Mouse (Mus musculus): ENCODE results near the gene Gcsh. TPM values are rescaled to one million over a fixed set of nuclear protein-coding genes. Genes with fewer than 3 reads are reported as not detected.

Gcsh gene
- polyA plus RNA-seq, 1 experiment from 2014 or later: 109 TPM

GRCm38 (mm10) chr8:116954415-116954814, 38.9 kb downstream of the Gcsh start:
- H3K36me3 ChIP-seq: peaks cover 60% of the 10 kb centered on the region
- H3K9me3 ChIP-seq: no peaks in the 10 kb centered on the region
- no peak overlapping the region for H3K27ac ChIP-seq
- no peak overlapping the region for H3K4me3 ChIP-seq
- ATAC-seq (ENCODE audit: low FRiP score, low read depth): no peak
- WGBS: 94% methylated on average over 9 of the region's 9 CpGs
- H3K9ac ChIP-seq: no peak overlapping the region
- H3K4me2 ChIP-seq (replicated peaks): no peak overlapping the region
- no peaks in the 10 kb centered on the region for H3K27me3 ChIP-seq (replicated peaks)
- no peaks in the 10 kb centered on the region for H3K4me1 ChIP-seq

- no peaks in the 10 kb centered on the region for H3K27me3 ChIP-seq (replicated peaks)
- H3K4me3 ChIP-seq: no peak overlapping the region
- H3K4me1 ChIP-seq: no peaks in the 10 kb centered on the region
- H3K36me3 ChIP-seq: peaks cover 45% of the 10 kb centered on the region
- 91% methylated on average over 8 of the region's 8 CpGs for WGBS
- H3K27ac ChIP-seq: no peak overlapping the region
- no peak overlapping the region for H3K4me2 ChIP-seq (replicated peaks)
- H3K9me3 ChIP-seq: no peaks in the 10 kb centered on the region
- no peak overlapping the region for H3K9ac ChIP-seq
- ATAC-seq (ENCODE audit: low FRiP score, low read depth): no peak
Measured at GRCm38 (mm10) chr8:116952428-116952827, 40.9 kb downstream of the Gcsh start.

GRCm38 (mm10) chr8:116951778-116952177, 41.6 kb downstream of the Gcsh start:
- Histone ChIP-seq H3K9me3 (no peaks in the 10 kb centered on the region), H3K36me3 (peaks cover 38% of the 10 kb centered on the region), H3K27ac (no peak overlapping the region), H3K4me3 (no peak overlapping the region), H3K4me2 (replicated peaks) (no peak overlapping the region), H3K27me3 (replicated peaks) (no peaks in the 10 kb centered on the region), H3K4me1 (no peaks in the 10 kb centered on the region), H3K9ac (no peak overlapping the region)
- 95% methylated on average over 2 of the region's 2 CpGs for WGBS
- no peak for ATAC-seq (ENCODE audit: low FRiP score, low read depth)

- Histone ChIP-seq H3K9ac (no peak overlapping the region), H3K4me3 (no peak overlapping the region), H3K9me3 (no peaks in the 10 kb centered on the region), H3K27ac (no peak overlapping the region), H3K4me1 (no peaks in the 10 kb centered on the region), H3K4me2 (replicated peaks) (no peak overlapping the region), H3K27me3 (replicated peaks) (no peaks in the 10 kb centered on the region), H3K36me3 (peaks cover 34% of the 10 kb centered on the region)
- no peak for ATAC-seq (ENCODE audit: low FRiP score, low read depth)
- 80% methylated on average over 5 of the region's 5 CpGs for WGBS
Measured at GRCm38 (mm10) chr8:116951369-116951768, 42.0 kb downstream of the Gcsh start.

- Histone ChIP-seq H3K27ac (no peak overlapping the region), H3K4me3 (no peak overlapping the region), H3K9me3 (no peaks in the 10 kb centered on the region), H3K4me1 (peaks cover 20% of the 10 kb centered on the region), H3K4me2 (replicated peaks) (no peak overlapping the region), H3K36me3 (no peaks in the 10 kb centered on the region), H3K27me3 (replicated peaks) (no peaks in the 10 kb centered on the region), H3K9ac (no peak overlapping the region)
- 91% methylated on average over 7 of the region's 7 CpGs for WGBS
- no peak for ATAC-seq (ENCODE audit: low FRiP score, low read depth)
Measured at GRCm38 (mm10) chr8:116947589-116947988, 45.7 kb downstream of the Gcsh start.

GRCm38 (mm10) chr8:116946851-116947250, 46.5 kb downstream of the Gcsh start:
- Histone ChIP-seq H3K27ac (no peak overlapping the region), H3K27me3 (replicated peaks) (no peaks in the 10 kb centered on the region), H3K4me2 (replicated peaks) (no peak overlapping the region), H3K36me3 (no peaks in the 10 kb centered on the region), H3K4me1 (peaks cover 20% of the 10 kb centered on the region), H3K4me3 (no peak overlapping the region), H3K9me3 (no peaks in the 10 kb centered on the region), H3K9ac (no peak overlapping the region)
- 85% methylated on average over 6 of the region's 6 CpGs for WGBS
- ATAC-seq (ENCODE audit: low FRiP score, low read depth): no peak

GRCm38 (mm10) chr8:116946268-116946838, 47.0 kb downstream of the Gcsh start:
- WGBS: 86% methylated on average over 21 of the region's 21 CpGs
- Histone ChIP-seq H3K9me3 (no peaks in the 10 kb centered on the region), H3K4me2 (replicated peaks) (no peak overlapping the region), H3K4me3 (no peak overlapping the region), H3K27ac (no peak overlapping the region), H3K36me3 (no peaks in the 10 kb centered on the region), H3K27me3 (replicated peaks) (no peaks in the 10 kb centered on the region), H3K4me1 (peaks cover 20% of the 10 kb centered on the region), H3K9ac (no peak overlapping the region)
- no peak for ATAC-seq (ENCODE audit: low FRiP score, low read depth)

- Histone ChIP-seq H3K4me3 (no peak overlapping the region), H3K4me1 (peaks cover 20% of the 10 kb centered on the region), H3K27me3 (replicated peaks) (no peaks in the 10 kb centered on the region), H3K4me2 (replicated peaks) (0 out of 2 replicates have a peak overlapping the region, but pooled peaks have one; percentile 98), H3K36me3 (no peaks in the 10 kb centered on the region), H3K27ac (no peak overlapping the region), H3K9me3 (no peaks in the 10 kb centered on the region), H3K9ac (no peak overlapping the region)
- WGBS: 88% methylated on average over 9 of the region's 9 CpGs
- ATAC-seq (ENCODE audit: low FRiP score, low read depth): no peak
Measured at GRCm38 (mm10) chr8:116945169-116945910, 48.0 kb downstream of the Gcsh start.

- Histone ChIP-seq H3K9me3 (no peaks in the 10 kb centered on the region), H3K27me3 (replicated peaks) (no peaks in the 10 kb centered on the region), H3K4me1 (peaks cover 20% of the 10 kb centered on the region), H3K9ac (peak overlapping the region; percentile 90), H3K36me3 (no peaks in the 10 kb centered on the region), H3K27ac (0 out of 2 replicates have a peak overlapping the region, but pooled peaks have one; percentile 7), H3K4me3 (peak overlapping the region; percentile 96), H3K4me2 (replicated peaks) (peak overlapping the region; percentile 98)
- 19% methylated on average over 4 of the region's 4 CpGs for WGBS
- ATAC-seq (ENCODE audit: low FRiP score, low read depth): no peak
Measured at GRCm38 (mm10) chr8:116944385-116944696, 49.0 kb downstream of the Gcsh start.

GRCm38 (mm10) chr8:116943555-116944384, 49.6 kb downstream of the Gcsh start:
- Histone ChIP-seq H3K9me3 (no peaks in the 10 kb centered on the region), H3K9ac (peak overlapping the region; percentile 90), H3K27ac (0 out of 2 replicates have a peak overlapping the region, but pooled peaks have one; percentile 7), H3K4me1 (peaks cover 20% of the 10 kb centered on the region), H3K27me3 (replicated peaks) (no peaks in the 10 kb centered on the region), H3K4me3 (peak overlapping the region; percentile 96), H3K36me3 (no peaks in the 10 kb centered on the region), H3K4me2 (replicated peaks) (peak overlapping the region; percentile 98)
- under 1% methylated on average over 62 of the region's 62 CpGs for WGBS
- peak; percentile 80 for ATAC-seq (ENCODE audit: low FRiP score, low read depth)

GRCm38 (mm10) chr8:116943161-116943554, 50.2 kb downstream of the Gcsh start, which contains the start of gene Atmin:
TSS of gene Atmin (plus strand) at chr8:116943393.
- H3K27me3 ChIP-seq (replicated peaks): no peaks in the 10 kb centered on the region
- under 1% methylated on average over 46 of the region's 46 CpGs for WGBS
- H3K9ac ChIP-seq: peak within 1 kb of the TSS; percentile 90
- H3K36me3 ChIP-seq: no peaks in the 10 kb centered on the region
- ATAC-seq (ENCODE audit: low FRiP score, low read depth): peak; percentile 89
- peak within 1 kb of the TSS; percentile 98 for H3K4me2 ChIP-seq (replicated peaks)
- no peaks in the 10 kb centered on the region for H3K9me3 ChIP-seq
- H3K27ac ChIP-seq: 0 out of 2 replicates have a peak within 1 kb of the TSS, but pooled peaks have one; percentile 7
- peaks cover 20% of the 10 kb centered on the region for H3K4me1 ChIP-seq
- peak within 1 kb of the TSS; percentile 96 for H3K4me3 ChIP-seq

All from neural tube, embryonic 12.5 days (tissue).